Mouse (Mus musculus) spleen, adult 2 months (tissue): ENCODE measurements at regions not wholly inside any gene's neighbourhood (a gene's known extent, or its start where the extent isn't known, plus 50 kb on each side); places are given as distances from the start of the nearest gene placed in this dataset.

ENCODE experiments used
- CTCF ChIP-seq: fragments of 200-500 bp; IDR thresholded peaks from 2 replicates; pipeline ENCODE4 v1.5.1; 2011; ENCODE audit warnings: mild to moderate bottlenecking, inconsistent platforms; ENCODE audit not compliant: insufficient read depth, insufficient read length, insufficient replicate concordance; ENCODE audit errors: extremely low read depth
- POLR2A ChIP-seq: fragments of 200-500 bp; IDR thresholded peaks from 2 replicates; pipeline ENCODE4 v1.6.1; 2011; ENCODE audit warnings: low read depth, low read length, inconsistent platforms

DNA sequence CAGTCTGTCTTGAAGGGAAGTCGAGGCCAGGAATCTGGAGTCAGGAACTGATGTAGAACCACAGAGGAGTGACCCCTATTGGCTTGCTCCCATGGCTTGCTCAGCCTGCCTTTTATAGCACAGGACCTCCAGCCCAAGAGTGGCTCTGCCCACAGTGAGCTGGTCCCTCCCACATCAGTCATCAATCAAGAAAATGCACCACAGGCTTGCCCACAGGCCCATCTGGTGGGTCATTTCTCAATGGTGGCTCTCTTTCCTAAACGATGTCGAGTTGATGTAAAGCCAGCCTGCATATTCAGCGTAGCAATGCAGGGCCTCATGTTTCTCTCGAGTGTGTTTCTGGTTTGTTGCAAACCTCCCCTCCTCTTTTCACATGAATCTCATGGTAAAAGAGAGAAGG, 168.3 kb upstream of the Ubr2 start:
- no peak for TF ChIP-seq POLR2A
- TF ChIP-seq CTCF = no peak
